Mouse (Mus musculus): ENCODE results near the gene Pax5.
"Not testable (repeated sequence)": the region's sequence is repeated elsewhere in the genome, so short reads cannot be mapped to it uniquely, and the experiment has no call there.

Gene Pax5

DNA sequence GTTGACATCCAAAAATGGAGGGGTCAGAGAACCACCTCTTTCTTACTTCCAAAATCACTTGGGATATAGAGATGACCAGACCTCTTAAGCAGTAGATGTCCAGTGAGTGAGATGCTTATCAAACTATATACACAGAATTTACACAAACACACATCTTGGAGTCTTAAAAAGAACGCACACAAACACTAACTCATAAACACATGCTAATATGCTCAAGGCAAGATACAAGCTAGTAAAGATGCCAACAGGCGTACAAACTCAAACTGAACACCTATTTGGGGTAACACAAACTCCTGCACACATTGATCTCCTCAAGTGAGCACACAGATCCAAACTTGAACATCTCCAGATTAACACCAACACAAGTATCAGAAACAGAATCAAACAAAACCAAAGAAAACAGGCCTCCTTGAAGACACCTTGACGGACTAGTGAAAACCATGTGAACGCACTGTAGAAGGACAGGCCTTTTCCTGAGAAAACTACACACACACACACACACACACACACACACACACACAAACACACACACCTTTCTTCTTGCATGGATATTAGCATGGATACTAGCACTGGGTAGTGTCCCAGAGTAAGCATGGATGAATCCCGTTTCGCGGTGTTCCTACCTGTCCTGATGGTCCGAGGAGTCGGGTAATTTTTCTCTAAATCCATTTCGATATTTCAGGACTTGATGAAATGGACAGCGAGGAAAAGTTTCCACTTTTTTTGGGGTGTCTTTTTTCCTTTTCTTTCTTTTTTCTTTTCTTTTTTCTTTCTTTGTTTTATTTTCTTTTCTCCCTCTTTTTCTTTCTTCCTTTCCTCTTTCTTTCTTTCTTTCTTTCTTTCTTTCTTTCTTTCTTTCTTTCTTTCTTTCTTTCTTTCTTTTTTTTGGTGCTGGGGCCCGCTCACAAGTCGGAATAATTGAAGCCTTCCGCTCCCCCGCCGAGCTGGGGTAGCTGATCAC lies at the start of gene Pax5:
Pax5 (minus strand) TSS at position 748 of the 961 bp plus-strand sequence.
- no peak for DNase-seq

DNA sequence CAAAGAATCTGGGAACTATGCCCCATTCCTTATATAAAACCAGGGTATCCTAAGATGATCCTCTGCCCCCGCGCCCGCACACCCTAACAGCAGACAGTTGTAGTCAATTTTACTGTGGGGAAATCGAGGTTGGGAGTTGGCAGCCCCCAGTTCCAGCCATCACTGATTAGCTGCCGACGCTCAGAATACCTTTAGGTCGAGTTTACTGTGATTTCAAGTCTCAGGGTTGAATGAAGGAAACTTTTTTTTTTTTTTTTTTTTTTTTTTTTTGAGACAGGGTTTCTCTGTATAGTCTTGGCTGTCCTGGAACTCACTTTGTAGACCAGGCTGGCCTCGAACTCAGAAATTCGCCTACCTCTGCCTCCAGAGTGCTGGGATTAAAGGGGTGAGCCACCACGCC lies 46.8 kb upstream of the Pax5 start:
- DNase-seq = not testable (repeated sequence)

DNA sequence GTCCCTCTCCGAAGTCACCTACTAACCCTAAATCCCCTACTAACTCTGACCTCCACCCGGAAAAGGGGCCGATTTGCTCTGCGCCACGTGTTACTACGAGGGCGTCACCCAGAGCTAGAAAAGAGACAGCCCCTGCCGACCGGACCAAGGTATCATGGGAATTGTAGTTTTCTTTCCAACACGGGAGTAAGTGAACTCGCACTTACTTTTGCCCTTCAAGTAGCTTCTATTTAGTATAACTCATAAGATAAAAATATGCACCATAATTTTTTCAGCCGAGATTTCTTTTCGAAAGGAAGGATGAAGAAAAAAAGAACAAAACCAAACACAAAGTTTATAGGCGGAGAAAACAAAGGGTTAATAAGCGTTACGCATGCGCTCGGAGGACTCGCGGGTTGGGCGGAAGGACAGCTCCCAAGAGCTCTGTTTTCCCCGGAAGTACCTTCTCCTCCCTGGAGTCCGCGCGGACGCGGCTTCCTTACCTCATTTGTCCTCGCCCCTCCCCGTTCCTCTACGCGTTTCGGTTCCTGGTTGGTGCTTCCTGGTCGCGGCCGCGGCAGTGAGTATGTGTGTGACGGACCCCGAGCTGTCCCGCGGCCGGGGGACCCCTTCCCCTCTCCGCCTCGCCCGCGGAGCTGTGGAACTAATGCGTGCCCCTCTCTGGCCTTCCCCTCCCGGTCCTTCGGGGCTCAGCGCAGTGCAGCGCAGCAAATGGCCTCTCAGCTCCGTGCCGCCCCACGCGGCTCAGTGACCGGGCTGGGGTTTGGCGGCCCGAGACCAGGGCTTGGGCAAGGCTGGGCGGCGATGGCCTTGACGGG lies 46.1 kb upstream of the Pax5 start:
- DNase-seq = peak; percentile 94

DNA sequence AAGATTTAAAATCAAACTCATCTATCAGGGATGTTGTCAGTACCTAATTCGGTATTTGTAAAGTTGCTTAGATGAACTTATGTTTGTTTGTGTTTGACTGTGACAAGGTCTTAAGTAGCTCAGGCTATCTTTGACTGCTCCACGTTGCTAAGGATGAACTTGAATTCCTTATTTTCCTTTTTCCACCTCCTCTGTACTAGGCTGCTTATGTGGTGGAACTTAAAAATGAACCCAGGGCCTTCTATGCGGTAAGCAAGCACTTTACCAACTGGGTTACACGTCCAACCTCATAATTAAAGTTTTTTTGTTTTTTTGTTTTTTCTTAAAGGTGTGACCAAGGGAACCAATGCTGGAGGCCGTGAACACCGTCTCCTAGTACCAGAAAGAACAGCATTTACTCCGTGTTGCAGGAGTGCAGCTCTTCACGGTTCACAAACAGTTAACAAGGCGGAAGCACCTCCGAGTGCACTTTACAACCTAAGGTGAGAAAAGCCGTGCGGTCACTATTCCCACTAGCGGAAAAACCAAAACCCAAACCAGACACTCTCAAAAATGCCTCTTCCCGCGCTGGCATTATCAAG lies 45.4 kb upstream of the Pax5 start, which contains the start of gene Zcchc7:
Zcchc7 (plus strand) TSS at position 325 of the 581 bp plus-strand sequence.
- DNase-seq = no peak

DNA sequence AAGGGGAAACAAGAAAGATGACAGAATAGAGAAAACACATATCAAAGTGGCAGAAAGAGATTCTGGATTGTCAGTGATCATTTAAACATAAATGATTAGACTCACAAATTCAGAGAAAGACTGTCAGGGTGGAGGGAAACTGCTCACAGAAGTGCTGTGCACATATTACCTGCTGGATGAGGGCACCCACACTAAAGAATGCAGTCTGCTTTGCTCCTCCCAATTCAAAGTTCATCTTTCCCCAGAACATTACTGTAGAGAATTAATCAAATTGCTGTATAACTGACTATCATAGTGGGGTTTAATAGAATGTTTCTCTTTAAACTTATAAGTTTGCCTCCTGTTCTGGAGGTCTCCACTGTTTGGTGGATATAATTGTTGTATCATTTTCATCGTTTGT lies 30.2 kb upstream of the Pax5 start:
- DNase-seq = no peak

DNA sequence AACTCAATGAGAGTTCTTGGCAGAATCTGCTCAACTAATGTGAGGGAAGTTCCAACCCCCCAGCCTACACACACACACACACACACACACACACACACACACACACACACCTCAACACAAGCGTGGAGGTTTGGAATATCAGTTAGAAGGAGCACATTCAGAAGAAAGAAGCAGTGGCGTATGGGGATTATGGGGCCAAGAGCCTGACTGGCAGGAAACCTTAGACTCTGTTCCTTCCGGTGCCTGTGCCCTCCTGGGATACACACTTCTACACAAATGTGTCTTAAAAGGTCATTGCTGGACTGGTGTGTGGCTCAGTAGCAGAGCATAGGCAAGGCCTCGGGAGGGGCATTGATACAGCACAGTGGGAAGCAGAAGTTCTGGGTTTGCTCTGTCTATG lies 10.9 kb upstream of the Pax5 start:
- no peak for DNase-seq

DNA sequence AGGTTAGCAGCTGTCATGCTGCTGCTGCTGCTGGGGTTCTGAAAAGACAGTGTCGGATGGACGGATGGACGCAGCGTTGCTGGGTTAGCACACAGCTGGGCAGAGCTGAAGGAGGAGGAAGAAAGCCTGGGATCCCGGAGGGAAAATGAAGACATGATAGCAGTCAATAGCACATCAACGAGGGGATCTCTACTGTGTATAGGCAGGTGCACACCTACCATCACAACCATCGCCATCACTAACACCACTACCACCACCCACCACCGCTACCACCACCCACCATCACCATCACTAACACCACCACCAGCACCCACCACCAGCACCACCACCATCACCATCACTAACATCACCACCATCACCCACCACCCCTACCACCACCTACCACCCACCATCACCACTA lies 9.8 kb upstream of the Pax5 start:
- no peak for DNase-seq

DNA sequence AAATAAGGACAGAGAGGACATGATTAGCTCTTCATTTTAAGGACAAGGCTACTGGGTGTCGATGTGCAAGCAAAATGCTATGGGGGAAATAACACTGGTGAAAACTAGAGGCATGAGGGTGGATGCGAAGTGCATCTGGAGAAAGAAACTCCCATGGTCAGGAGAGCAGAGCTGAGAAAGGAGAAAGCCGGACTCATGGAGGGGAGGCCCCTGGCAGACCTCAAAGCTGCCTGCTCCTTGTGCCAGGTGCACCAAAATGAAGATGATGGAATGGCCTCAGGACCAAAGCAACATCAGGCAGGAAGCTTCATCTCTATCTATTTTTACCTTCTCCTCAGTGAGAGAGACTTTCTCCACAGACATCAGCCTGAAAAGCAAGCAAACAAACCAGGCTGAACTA lies 7.4 kb upstream of the Pax5 start:
- DNase-seq = no peak

DNA sequence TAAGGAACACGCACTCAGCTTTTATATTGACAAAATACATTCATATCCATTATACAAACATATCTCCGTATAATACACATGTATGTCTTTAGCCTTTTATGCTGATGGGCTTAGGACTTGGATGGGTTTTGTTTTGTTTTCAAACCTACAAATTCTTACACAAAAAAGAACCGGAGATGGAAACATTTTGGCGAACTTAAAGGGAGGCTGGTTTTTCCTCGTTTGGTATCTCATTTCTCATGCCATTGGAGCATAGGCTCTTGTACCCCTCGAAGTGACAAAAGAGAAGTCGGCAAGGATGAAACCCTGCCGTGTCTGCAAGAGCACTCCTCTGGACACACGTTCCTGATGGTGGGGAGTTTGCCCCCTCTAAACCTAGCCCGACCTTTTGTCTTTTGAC lies 6.1 kb upstream of the Pax5 start:
- DNase-seq = no peak

DNA sequence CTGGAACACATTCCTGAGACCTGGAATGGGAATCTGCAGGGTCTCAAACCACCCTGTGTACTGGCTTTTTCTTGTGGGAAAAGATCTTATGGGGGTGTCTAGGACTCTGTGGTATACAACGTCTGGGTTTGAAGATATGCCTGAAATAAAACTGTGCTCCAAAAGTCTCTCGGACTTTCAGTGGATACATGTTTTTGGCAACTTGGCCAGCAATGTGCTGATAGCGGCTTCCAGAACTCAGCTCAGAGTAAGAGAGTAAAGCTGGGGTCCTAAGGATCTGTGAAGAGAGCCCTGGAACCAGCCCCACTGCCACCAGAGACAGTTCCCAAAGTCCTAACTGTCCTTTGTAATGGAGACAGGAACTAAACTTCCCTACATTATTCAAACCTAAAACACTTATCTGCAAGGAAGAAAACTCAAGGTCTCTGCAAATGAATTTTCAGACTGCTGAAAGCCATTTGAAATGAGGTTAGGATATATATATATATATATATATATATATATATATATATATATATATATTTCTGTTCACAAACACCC lies 5.4 kb upstream of the Pax5 start:
- DNase-seq = no peak

DNA sequence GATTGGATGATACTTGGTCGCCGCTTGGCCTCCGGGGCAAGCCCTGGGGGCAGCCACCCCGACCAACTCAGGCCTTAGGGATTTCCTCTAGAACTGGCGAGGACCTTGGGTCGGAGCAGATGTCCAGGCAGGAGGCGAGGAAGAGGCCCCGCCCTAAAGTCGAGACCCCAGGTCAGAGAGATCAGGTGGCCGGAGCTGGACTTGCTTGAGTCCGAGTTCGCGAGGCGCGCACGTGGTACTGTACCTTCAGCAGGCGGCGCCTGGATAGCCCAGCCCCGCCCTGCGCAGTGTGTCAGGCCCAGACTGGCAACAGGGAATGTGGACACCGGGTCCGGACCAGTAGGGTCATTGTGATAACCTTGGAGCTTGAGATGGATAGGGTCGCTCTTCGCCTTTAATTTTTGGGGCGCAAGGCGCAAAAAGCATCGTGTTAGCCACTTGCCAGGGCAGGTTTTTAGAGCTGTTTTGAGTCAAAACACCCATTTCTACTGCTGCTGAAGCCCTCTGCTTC lies 3.9 kb upstream of the Pax5 start:
- no peak for DNase-seq

DNA sequence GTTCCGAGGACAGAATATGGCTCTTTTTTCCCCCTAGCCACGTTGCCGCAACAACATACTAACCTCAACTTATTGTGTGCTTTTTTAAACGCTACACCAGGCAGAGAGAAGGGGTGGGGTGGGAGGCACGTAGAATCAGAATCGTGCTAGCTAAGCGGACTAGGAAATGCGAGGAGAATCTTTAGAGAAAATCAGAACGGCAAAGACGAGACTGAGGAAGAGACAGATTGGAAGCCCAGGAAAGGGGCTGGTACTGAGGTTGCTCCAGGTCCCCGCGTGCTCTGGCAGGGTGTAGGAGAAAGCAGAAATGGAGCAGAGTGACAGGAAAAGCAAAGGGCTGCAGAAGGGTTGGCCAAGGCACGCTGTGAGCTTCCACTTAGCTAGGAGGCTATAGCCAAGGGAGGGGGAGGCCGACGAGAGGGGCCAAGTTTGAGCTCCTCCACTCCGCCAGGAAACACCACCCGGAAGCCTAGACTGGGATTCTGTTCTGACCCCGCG lies 3.3 kb upstream of the Pax5 start:
- DNase-seq = no peak

DNA sequence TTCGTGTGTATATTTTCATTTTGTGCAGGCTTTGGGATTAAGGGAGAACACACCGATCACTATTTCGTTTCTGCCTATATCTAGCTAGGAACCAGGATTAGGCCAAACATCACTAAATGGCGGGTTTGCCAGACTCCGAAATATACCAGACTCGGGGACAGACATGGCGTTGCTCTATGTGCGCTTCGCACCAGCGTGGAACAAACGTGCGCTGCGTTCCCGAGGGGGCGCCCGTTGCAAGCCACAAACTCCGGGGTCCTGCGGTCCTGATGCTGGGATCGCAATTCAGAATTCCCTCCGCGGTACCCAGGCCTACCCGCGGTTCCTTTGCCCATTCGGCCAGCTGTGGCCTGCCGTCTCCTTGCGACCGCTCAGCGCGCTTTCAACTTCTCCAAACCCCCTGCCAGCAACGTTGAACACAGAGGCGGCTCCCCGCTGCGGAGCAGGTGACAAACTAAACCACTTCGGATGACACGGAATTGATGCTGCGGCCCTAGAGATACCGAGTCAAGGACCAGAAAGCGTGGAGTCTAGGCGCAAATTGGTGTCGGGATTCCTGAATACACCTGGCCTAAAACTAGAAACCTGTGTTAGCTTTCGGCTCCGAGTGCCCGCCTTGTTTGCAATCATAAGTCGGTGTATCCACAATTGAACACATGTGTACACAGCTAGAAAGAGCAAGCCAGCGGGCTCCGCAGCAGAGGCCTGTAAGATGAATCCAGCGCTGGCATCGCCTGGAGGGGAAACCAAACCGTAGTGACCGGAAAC lies 2.7 kb upstream of the Pax5 start:
- no peak for DNase-seq

DNA sequence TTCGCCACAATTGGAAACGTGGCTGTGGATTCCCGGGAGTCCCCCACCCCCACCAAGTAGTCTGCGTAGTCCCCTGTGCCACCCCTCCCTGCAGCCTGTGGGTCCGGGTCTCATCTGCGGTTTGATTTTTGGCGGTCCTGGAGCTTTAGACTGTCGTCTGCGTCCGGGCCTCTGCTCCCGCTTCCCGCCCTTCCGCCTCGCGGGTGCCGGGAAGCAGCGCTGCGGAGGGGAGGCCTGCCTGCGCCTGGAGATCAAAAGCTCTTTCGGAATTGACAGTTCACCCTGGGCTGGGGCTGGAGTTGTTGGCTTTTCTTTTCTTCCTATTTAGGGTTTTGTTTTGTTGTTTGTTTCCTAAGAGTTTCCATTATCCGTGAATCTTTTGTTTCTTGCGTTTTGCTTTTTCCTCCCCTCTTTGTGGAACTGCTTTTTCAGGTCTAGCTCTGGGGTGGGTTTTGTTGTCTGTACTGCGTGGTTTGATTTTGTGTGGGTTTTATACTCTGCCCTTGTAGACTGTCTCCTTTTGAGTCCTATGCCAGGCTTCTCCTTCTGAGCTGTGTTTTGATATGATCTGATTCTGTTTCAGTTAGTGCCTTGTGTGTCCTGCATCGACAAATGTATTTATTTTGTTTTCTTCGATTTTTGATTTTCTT lies 1.9 kb upstream of the Pax5 start:
- no peak for DNase-seq

DNA sequence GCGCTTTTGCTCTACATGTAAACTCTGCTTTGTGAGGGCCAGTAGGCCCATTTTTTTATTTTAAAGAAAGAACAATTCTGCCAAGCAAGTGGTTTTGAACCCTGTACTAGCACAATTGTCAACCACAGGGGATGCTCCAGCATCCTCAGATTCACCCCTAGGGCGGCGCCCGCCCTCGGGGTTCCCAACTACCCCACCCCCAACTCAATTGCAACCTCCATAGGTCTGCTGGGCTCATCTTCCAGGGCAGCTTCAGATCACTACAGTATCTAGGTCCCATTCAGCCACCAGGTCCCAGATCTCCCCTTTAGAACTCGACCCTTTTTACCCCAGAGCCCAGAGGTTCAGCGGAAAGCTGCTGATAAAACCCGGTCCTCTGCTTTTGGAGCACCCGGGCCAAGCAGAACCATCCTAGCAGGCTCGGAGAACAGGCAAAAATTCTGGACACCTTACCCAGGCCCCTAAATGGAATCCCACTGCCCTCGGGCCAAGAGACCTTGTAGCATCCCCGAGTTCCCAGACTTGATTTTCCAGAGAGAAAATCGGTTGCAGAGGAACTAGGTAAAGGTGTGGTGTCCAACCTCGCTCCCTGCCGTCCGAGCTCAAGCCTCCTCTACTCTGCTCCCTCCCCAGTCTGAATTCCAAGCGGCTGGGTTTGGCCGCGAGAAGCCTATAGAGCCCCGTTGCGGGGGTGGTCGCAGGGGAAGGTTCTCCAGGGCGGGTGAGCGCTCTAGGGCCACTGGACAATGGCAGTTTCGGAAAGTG lies 1.0 kb upstream of the Pax5 start:
- no peak for DNase-seq

DNA sequence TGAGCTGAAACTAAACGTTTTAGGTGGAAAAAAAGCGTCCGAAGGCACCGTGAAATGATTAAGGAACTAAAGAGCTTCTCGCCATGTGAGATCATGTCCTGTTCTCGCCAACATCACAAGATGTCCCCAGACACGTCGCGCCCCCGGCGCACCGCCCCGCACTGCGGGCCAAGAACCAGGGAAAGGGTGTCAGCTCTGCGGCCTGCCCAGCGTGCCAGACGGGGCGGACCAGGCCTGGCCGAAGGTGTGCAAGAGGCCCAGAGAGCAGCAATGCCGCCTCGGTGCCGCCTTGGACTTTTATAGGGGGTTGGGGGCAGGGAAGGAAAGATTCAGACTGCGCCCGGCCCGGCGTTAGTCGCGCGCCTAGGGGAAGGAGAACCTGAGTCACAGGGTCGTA lies 412 bp upstream of the Pax5 start:
- no peak for DNase-seq

DNA sequence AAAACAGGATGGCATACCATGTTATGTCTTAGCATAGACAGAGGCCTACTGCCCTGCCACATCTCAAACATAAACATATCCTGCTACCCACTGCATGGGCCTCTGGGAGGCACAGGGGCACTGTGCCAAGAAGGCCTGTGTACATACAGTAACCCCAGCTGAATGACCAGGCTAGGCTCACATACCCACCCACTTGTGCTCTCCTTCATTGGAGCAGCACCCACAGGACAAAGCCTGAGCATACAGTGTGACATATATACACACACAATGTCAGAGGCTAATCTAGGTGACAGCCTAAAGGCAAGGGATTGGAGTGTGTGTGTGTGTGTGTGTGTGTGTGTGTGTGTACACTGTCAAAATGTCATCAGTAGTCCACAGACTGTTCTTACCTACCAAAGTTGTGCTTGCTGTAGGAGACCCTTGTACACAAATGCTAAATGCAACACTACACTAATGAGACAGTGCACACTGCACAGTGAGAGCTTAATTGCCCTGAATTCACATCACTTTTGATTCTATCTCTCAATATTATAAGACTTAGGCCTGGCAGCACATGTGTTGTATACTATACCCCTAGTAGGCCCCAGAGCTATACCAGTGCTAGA lies 1.1 kb downstream of the Pax5 start:
- no peak for DNase-seq

DNA sequence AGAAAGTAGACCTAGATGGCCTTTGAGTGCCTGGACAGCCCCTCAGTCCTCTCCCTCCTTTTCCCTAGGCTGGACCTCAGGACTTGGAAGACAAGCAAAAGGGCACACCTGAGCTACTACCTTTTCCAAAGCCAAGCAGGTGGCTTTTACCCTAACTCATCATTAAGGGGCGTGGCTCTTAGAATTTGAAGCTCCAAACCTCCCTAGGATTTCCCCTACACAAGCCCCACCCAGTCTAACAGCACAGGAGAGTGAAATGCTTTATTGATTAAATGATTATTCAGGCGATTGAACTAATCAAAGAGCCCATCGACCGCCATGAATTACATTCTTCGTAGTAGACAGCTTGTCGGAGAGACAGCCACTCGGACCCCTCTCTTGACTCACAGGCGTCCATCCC lies 2.0 kb downstream of the Pax5 start:
- DNase-seq = no peak

DNA sequence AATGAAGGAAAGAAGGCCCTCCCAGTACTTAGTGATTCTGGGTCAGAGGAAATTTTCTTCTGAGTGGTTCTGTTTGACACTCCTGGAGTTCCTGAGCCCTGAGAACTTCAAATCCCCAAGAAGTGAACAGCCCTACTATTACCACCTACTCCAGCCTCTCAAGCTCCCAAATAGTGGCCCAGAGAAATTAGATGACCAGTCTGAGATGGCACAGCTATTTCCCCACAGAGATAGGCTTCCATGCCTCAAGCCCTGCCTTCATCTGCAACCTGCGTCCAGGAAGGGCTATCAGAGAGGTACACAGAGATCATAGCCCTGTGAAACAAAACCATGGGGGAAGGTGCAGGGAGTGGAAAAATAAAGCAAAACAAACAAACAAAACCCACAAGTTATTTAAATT lies 3.4 kb downstream of the Pax5 start:
- no peak for DNase-seq

DNA sequence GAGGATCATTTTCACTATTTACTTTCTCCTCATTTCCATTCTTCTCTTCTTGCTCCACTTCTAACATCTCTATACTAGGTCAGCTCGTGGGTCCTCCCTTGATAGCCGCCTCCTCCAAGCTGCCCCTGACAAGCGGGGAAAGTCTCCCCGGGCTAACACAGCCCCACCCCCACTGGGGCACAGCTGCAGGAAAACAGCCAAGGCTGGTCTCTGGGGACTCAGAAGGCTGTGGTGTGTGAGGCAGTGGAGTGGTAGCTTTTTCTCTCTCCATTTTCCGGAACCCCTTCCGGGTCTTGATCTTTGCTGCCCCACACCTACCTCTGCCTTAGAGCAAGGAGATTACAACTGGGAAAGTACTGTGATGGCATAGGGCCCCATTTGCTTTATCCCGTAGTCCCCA lies 4.3 kb downstream of the Pax5 start:
- DNase-seq = no peak

Measured in cerebellum, adult 9-11 months (tissue).